ENCODE assay signal across 13 mouse cellular contexts in the genomic region with DNA sequence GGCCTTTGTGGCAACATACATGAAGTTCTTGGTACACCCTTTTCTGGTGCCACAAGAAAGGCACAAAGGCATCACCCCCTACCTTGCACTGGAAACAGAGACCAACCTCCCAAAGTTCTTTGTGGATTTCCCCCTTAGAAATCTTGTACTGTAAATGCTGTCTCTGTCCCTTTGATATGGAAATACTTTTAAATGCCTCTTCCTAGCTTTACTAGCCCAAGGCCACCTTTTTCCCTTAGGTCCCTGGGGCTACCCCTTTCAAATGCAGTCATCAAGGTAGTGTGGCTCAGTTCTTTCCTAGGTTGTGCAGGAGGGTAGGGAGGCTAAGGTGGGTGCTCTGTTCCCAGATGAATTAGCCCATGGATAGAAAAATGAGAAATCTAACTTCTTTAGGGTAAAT.
"Had no signal": no experiment of that assay in that cellular context is flagged by ENCODE, and none has a peak within 500 bp of the region (broad histone marks: within the 10 kb centered on the region; RNA-seq: fewer than 3 reads in every experiment).

No protein-coding gene starts in this region.

- DNase-seq: lung, adult 18-20 months; lung, embryonic 14.5 days; lung, postnatal 10 days; lung, postnatal 4 days; midbrain, embryonic 14.5 days; retina, postnatal 1 day; right cerebral cortex, adult 18-20 months; right cerebral cortex, postnatal 25 days; right cerebral cortex, postnatal 4 days; spleen, adult 18-20 months; thymus, adult 18-20 months; thymus, postnatal 14 days; thymus, postnatal 36 days had no signal
